25 mouse cellular contexts compared by ENCODE assay signal in the genomic region with DNA sequence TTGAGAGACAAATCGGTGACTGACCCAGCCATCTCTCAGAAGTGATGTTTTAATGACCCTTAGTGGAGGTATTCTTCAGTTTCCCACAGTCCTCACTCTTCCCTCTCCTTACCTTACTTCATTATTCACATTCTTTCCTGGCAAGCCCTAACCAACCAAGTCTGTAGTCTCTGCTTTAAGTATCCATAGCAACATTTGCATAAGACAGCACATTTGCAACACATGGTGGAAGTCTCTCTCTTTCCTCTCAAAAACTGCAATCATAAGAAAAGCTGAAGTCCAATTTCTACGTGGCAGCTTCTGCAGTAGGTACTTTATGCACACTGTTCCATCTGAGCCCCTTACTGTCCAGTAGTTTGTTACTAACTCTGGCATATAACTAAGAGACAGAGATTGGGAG.
A peak's percentile ranks its signal among the peaks of the same experiment; 100 is the strongest.
DNase-seq lines count a peak whose midpoint lies in the region; ATAC-seq and TF ChIP-seq lines count a peak whose summit lies in the region.
"Had no signal": no experiment of that assay in that cellular context is flagged by ENCODE, and none has a peak within 500 bp of the region (broad histone marks: within the 10 kb centered on the region; RNA-seq: fewer than 3 reads in every experiment).

No protein-coding gene starts in this region.

- no peaks in the 10 kb centered on the region for H3K9me3 ChIP-seq in forebrain, postnatal 0 days (ENCODE audit: low read length)
- H3K9me3 ChIP-seq in forebrain, embryonic 11.5 days (ENCODE audit: control insufficient read depth, low read length), result no peaks in the 10 kb centered on the region
- H3K9me3 ChIP-seq in ES-E14 (ENCODE audit: control insufficient read depth, insufficient read depth, low read depth, low read length), result no peaks in the 10 kb centered on the region
- H3K9me3 ChIP-seq: forebrain, embryonic 10.5 days; heart, embryonic 12.5 days; heart, embryonic 15.5 days had no signal

- intact Hi-C loops in left cerebral cortex, adult 2 months (cut with DNase I), result no loop called here
- intact Hi-C loops in left cerebral cortex, postnatal 4 days (cut with DNase I), result no loop called here

- no peak for TF ChIP-seq CTCF in forebrain, postnatal 0 days (IDR thresholded peaks at IDR 0.05; ENCODE audit: low read depth)
- TF ChIP-seq CTCF in left cerebral cortex, adult 2 months (IDR thresholded peaks at IDR 0.05), result no peak

- H3K27ac ChIP-seq in forebrain, postnatal 0 days (ENCODE audit: low read depth, low read length), result peak overlapping the region; percentile 21; the same call in 1 of the 2 replicates
- H3K27ac ChIP-seq in forebrain, embryonic 11.5 days (ENCODE audit: low read depth, low read length), result no peak overlapping the region
- peak overlapping the region; percentile 70 for H3K27ac ChIP-seq in left cerebral cortex, adult 2 months
- peak overlapping the region; percentile 19; the same call in 1 of the 2 replicates for H3K27ac ChIP-seq in ES-E14 (ENCODE audit: insufficient read depth, low read depth, low read length, poor library complexity, severe bottlenecking)
- H3K27ac ChIP-seq: forebrain, embryonic 10.5 days; heart, embryonic 15.5 days; hindbrain, embryonic 14.5 days; hindbrain, postnatal 0 days had no signal

- no peaks in the 10 kb centered on the region for H3K27me3 ChIP-seq in forebrain, postnatal 0 days (ENCODE audit: insufficient read depth, low read length)
- H3K27me3 ChIP-seq in forebrain, embryonic 11.5 days (ENCODE audit: control insufficient read depth, insufficient read depth, low read length), result no peaks in the 10 kb centered on the region
- H3K27me3 ChIP-seq: heart, embryonic 12.5 days; heart, embryonic 15.5 days had no signal

- H3K4me2 ChIP-seq in forebrain, postnatal 0 days (ENCODE audit: low read depth), result no peak overlapping the region
- no peak overlapping the region for H3K4me2 ChIP-seq in forebrain, embryonic 11.5 days (ENCODE audit: low read depth, low read length, severe bottlenecking)
- H3K4me2 ChIP-seq: heart, embryonic 12.5 days; heart, embryonic 15.5 days; hindbrain, embryonic 14.5 days had no signal

- DNase-seq in forebrain, postnatal 0 days, result peak; percentile 36
- DNase-seq in forebrain, embryonic 11.5 days (ENCODE audit: low spot score), result no peak
- DNase-seq in left cerebral cortex, adult 2 months (ENCODE audit: extremely low spot score in 1 of 2, low spot score in 2 of 2), result no peak
- no peak for DNase-seq in left cerebral cortex, postnatal 4 days
- no peak for DNase-seq in ES-E14 (ENCODE audit: low read depth, low spot score)
- peak; percentile 66 for DNase-seq in brain, adult 2 months (ENCODE audit: low read depth, low spot score)
- no peak for DNase-seq in lung, adult 18-20 months
- DNase-seq: adrenal gland, adult 8-10 months; adrenal gland, postnatal 25 days; cerebellum, adult 18-20 months; cerebellum, adult 9-10 months; cerebellum, postnatal 14 days; gastrocnemius, postnatal 25 days; heart, adult 18-20 months; heart, postnatal 14 days; heart, postnatal 4 days had no signal

- H3K9ac ChIP-seq in forebrain, postnatal 0 days, result no peak overlapping the region
- no peak overlapping the region for H3K9ac ChIP-seq in forebrain, embryonic 11.5 days (ENCODE audit: low read length)
- H3K9ac ChIP-seq in ES-E14 (ENCODE audit: insufficient read depth, low read depth, low read length, poor library complexity, severe bottlenecking), result no peak overlapping the region
- H3K9ac ChIP-seq: heart, embryonic 12.5 days; heart, embryonic 15.5 days; hindbrain, embryonic 14.5 days had no signal

- H3K36me3 ChIP-seq in forebrain, postnatal 0 days (ENCODE audit: insufficient read depth), result no peaks in the 10 kb centered on the region
- H3K36me3 ChIP-seq in forebrain, embryonic 11.5 days (ENCODE audit: control insufficient read depth, insufficient read depth, low read length), result no peaks in the 10 kb centered on the region
- no peaks in the 10 kb centered on the region for H3K36me3 ChIP-seq in ES-E14 (ENCODE audit: control insufficient read depth, insufficient read depth, low read length, poor library complexity, severe bottlenecking)
- H3K36me3 ChIP-seq: forebrain, embryonic 10.5 days; heart, embryonic 12.5 days; heart, embryonic 15.5 days had no signal

- peaks cover 5% of the 10 kb centered on the region; the same call in 1 of the 2 replicates for H3K4me1 ChIP-seq in forebrain, postnatal 0 days (ENCODE audit: insufficient read depth)
- H3K4me1 ChIP-seq in forebrain, embryonic 11.5 days (replicated peaks; ENCODE audit: control insufficient read depth, insufficient read depth, low read length), result 0 out of 2 replicates have a peak, but pooled peaks cover 2% of the 10 kb centered on the region
- H3K4me1 ChIP-seq in ES-E14 (ENCODE audit: control insufficient read depth in 2 of 2, insufficient read depth in 2 of 2, low read length in 2 of 2, poor library complexity in 1 of 2), result no peaks in the 10 kb centered on the region
- H3K4me1 ChIP-seq: heart, embryonic 12.5 days; heart, embryonic 15.5 days had no signal

- in situ Hi-C loops in ES-E14 (cut with MboI; ENCODE audit: low sequenced_read_pairs in 2 of 2, unreplicated experiment in 2 of 2), result no loop called here

- peak; percentile 79 for ATAC-seq in forebrain, postnatal 0 days
- ATAC-seq in forebrain, embryonic 11.5 days (replicated peaks; ENCODE audit: low FRiP score), result no peak
- ATAC-seq: activated CD4-positive, CD25-positive, alpha-beta regulatory T cell, adult 4 months; CD4-positive, CD25-positive, alpha-beta regulatory T cell, adult 4 months; hindbrain, postnatal 0 days; inflammation-experienced regulatory T-cells, adult 6 months; intestine, embryonic 16.5 days had no signal

- 58% methylated on average over 2 of the region's 2 CpGs for WGBS in forebrain, postnatal 0 days
- 85% methylated on average over 2 of the region's 2 CpGs for WGBS in forebrain, embryonic 11.5 days

- no peak overlapping the region for H3K4me3 ChIP-seq in forebrain, postnatal 0 days (ENCODE audit: low read depth, low read length)
- no peak overlapping the region for H3K4me3 ChIP-seq in forebrain, embryonic 11.5 days (ENCODE audit: low read depth, low read length)
- no peak overlapping the region for H3K4me3 ChIP-seq in left cerebral cortex, adult 2 months
- H3K4me3 ChIP-seq in ES-E14 (ENCODE audit: insufficient read depth in 1 of 2, low read depth in 1 of 2, low read length in 2 of 2, poor library complexity in 1 of 2, severe bottlenecking in 1 of 2), result no peak overlapping the region
- H3K4me3 ChIP-seq: forebrain, embryonic 10.5 days; heart, embryonic 12.5 days; heart, embryonic 15.5 days had no signal

TF ChIP-seq in ES-E14, 5 proteins besides CTCF, POLR2A, EP300 and RAD21:
- no peak for TF ChIP-seq HCFC1 (IDR thresholded peaks at IDR 0.05; ENCODE audit: borderline replicate concordance, insufficient read depth, low read length)
- no peak for TF ChIP-seq CHD2 (IDR thresholded peaks at IDR 0.05; ENCODE audit: low read depth, low read length)
- no peak for TF ChIP-seq ZNF384 (IDR thresholded peaks at IDR 0.05; ENCODE audit: low read depth, low read length)
- TF ChIP-seq ZC3H11A (IDR thresholded peaks at IDR 0.05; ENCODE audit: borderline replicate concordance, low read depth, low read length), result no peak
- TF ChIP-seq MAFK (IDR thresholded peaks at IDR 0.05; ENCODE audit: insufficient read depth, low read depth, low read length), result no peak

Comparison
In these comparisons a context has a peak if more than half of its experiments do, and no peak if none do; other contexts are left out.
1. DNase-seq: peak in forebrain, postnatal 0 days (single experiment) and brain, adult 2 months (single experiment); none in forebrain, embryonic 11.5 days (single experiment), left cerebral cortex, adult 2 months (0 of 2), left cerebral cortex, postnatal 4 days (single experiment), ES-E14 (single experiment) and lung, adult 18-20 months (0 of 2).